Mouse (Mus musculus) liver, adult 2 months (tissue): ENCODE data around the gene Mgat4a.

Experiments used
- CTCF ChIP-seq: fragments of 200-500 bp; IDR thresholded peaks from 2 replicates; pipeline ENCODE4 v1.5.1; 2011; ENCODE audit warnings: low read depth, low read length, control low read depth
- POLR2A ChIP-seq: fragments of 200-500 bp; IDR thresholded peaks from 2 replicates; pipeline ENCODE4 v1.6.1; 2011; ENCODE audit warnings: low read length, control low read depth; ENCODE audit not compliant: insufficient read depth; ENCODE audit errors: extremely low read depth

DNA sequence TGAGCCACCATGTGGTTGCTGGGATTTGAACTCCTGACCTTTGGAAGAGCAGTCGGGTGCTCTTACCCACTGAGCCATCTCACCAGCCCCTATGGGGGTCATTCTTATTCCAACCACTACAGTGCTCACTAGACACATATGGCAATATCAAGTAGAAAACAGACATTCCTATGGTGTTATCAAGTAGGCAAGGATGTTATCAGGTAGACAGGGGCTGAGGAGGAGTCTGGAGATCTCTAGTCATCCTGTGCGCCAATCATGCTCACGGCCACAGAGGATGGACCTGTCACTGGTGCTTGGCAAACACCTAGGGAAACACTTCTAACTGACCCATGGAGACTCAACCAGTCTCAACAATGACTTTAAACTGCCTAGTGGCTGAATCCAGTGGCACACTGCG is 56.2 kb downstream of the Mgat4a start:
- TF ChIP-seq CTCF = no peak
- no peak for TF ChIP-seq POLR2A
